Mouse (Mus musculus): ENCODE results near the gene Tulp1.

DNA sequence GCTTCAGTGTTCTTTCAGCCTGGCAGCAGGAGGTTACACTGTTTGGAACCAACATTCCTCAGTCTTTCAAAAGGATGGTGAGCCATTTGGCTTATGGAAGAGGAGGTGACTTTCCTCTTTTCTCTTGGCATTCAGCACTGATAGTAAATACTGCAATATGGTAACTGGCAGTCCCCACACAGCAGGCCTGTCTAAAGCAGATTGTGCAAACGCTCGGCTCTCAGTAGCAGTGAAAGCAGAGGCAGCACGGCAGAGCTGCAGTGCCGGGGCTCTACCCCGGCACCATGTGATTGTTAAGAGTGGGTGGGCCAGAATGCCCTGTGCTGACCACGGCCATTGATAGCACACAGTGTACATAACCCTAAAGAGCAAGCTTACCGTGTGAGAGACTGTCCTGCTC is 41.4 kb upstream of the Tulp1 start:
- TF ChIP-seq CTCF (conservative IDR thresholded peaks at IDR 0.05; ENCODE audit: insufficient read depth, insufficient read length, low read depth, low read length) (no peak), POLR2A (IDR thresholded peaks at IDR 0.05; ENCODE audit: low read depth, low read length) (no peak)

All from kidney, adult 2 months (tissue).